Mouse (Mus musculus) gastrocnemius, postnatal 36 days (tissue): ENCODE measurements around the gene Ubr2. TPM values are rescaled to one million over a fixed set of nuclear protein-coding genes. Genes with fewer than 3 reads are reported as not detected.

ENCODE experiments used
- DNase-seq, 2 experiments: peaks; one replicate each; pipeline ENCODE4 v3.0.0; 2022
- intact Hi-C: fragments of 180-260 bp; cut with DNase I; formaldehyde crosslinking; loops from one replicate; pipeline ENCODE4 v1.15.1; 2025
- total RNA-seq, 2 experiments: library from RNA; stranded (reverse); gene quantifications; 2 replicates each; pipeline ENCODE4 v1.2.3; 2021

Gene Ubr2
- total RNA-seq, 2 experiments from 2014 or later = 50.2 to 54.2 TPM

- intact Hi-C loops = loop anchor here (5.0 kb wide), 1 partner anchor 106 kb away; the partner anchor contains the start of gene Rpl7l1
- no peak for DNase-seq
Observed at GRCm38 (mm10) chr17:46888511-46889212, 121.7 kb downstream of the Ubr2 start.

- DNase-seq = no peak
Observed at GRCm38 (mm10) chr17:46885910-46886643, 124.3 kb downstream of the Ubr2 start.

GRCm38 (mm10) chr17:46885218-46885909 lies 125.0 kb downstream of the Ubr2 start:
- intact Hi-C loops = loop anchor here (5.0 kb wide), 1 partner anchor 103 kb away; the partner anchor contains the start of gene Rpl7l1
- DNase-seq = no peak

More at GRCm38 (mm10) chr17:46885910-46886643, 124.3 kb downstream of the Ubr2 start:
- intact Hi-C loops = loop anchor here (2.0 to 5.0 kb wide), 2 partner anchors 25 to 104 kb away; partner anchors contain the start of gene Rpl7l1

GRCm38 (mm10) chr17:46884766-46885165 lies 125.6 kb downstream of the Ubr2 start:
- intact Hi-C loops = loop anchor here (5.0 kb wide), 2 partner anchors 62 to 102 kb away; partner anchors contain the start of gene Rpl7l1
- no peak for DNase-seq

- intact Hi-C loops = loop anchor here (5.0 kb wide), 1 partner anchor 61 kb away; no protein-coding TSS in a partner anchor
- DNase-seq = no peak
Observed at GRCm38 (mm10) chr17:46883107-46883506, 127.2 kb downstream of the Ubr2 start.

GRCm38 (mm10) chr17:46881728-46882127 lies 128.6 kb downstream of the Ubr2 start:
- intact Hi-C loops = loop anchor here (5.0 kb wide), 1 partner anchor 59 kb away; no protein-coding TSS in a partner anchor
- no peak for DNase-seq

- DNase-seq = no peak
- intact Hi-C loops = loop anchor here (5.0 kb wide), 1 partner anchor 58 kb away; no protein-coding TSS in a partner anchor
Observed at GRCm38 (mm10) chr17:46880322-46880721, 130.0 kb downstream of the Ubr2 start.

GRCm38 (mm10) chr17:46879841-46880311 lies 130.5 kb downstream of the Ubr2 start:
- intact Hi-C loops = loop anchor here (5.0 kb wide), 1 partner anchor 58 kb away; no protein-coding TSS in a partner anchor
- DNase-seq = peak; percentile 26 to 67

Other genes starting within 250 kb of the Ubr2 start
- gene Ptcra, start 246.8 kb downstream of the Ubr2 start, total RNA-seq = not detected
- 10 to 100 TPM; 26.8 to 33.5 TPM for gene 2310039H08Rik, start 237.9 kb downstream of the Ubr2 start, total RNA-seq
- 10 to 100 TPM; 39.3 to 40.7 TPM for gene Rpl7l1, start 227.9 kb downstream of the Ubr2 start, total RNA-seq
- gene Bicral, start 152.1 kb downstream of the Ubr2 start, total RNA-seq = 10 to 100 TPM in 1 of 2 experiments, 1 to 10 TPM in 1; 8.2 to 12.1 TPM
- 1 to 10 TPM; 7.4 to 8.5 TPM for gene Tbcc, start 119.9 kb downstream of the Ubr2 start, total RNA-seq
- gene Prph2, start 100.1 kb downstream of the Ubr2 start, total RNA-seq = not detected